Mouse (Mus musculus) heart, adult 2 months (tissue): Measurements from ENCODE around the gene Mutyh. TPM values are rescaled to one million over a fixed set of nuclear protein-coding genes. Genes with fewer than 3 reads are reported as not detected.

Source experiments
- DNase-seq, 2 experiments: peaks; one replicate each; pipeline ENCODE4 v3.0.0; 2021
- H3K27ac ChIP-seq: fragments of 200-600 bp; 2 replicates; pipeline ENCODE4 v1.8.1; 2022
- H3K27me3 ChIP-seq: fragments of 200-500 bp; 2 replicates; pipeline ENCODE4 v1.6.1; 2012; ENCODE audit warnings: mild to moderate bottlenecking, low read length, inconsistent platforms, mixed read lengths; ENCODE audit not compliant: control insufficient read depth, insufficient read depth
- H3K36me3 ChIP-seq: fragments of 200-500 bp; 2 replicates; pipeline ENCODE4 v1.6.1; 2012; ENCODE audit warnings: low read length, inconsistent platforms; ENCODE audit not compliant: control insufficient read depth, insufficient read depth
- H3K4me1 ChIP-seq: fragments of 200-500 bp; 2 replicates; pipeline ENCODE4 v1.6.1; 2011; ENCODE audit warnings: low read length; ENCODE audit not compliant: control insufficient read depth, insufficient read depth
- H3K4me3 ChIP-seq: fragments of 200-600 bp; 2 replicates; pipeline ENCODE4 v1.8.1; 2022
- H3K79me2 ChIP-seq: fragments of 200-500 bp; replicated peaks from 2 replicates; pipeline ENCODE4 v1.6.1; 2012; ENCODE audit warnings: mild to moderate bottlenecking, inconsistent platforms, low read length, moderate library complexity, mixed read lengths; ENCODE audit not compliant: control insufficient read depth, insufficient read depth
- H3K9ac ChIP-seq: fragments of 200-500 bp; 2 replicates; pipeline ENCODE4 v1.6.1; 2012; ENCODE audit warnings: low read depth, mild to moderate bottlenecking, control low read depth, inconsistent platforms, low read length, mixed read lengths
- CTCF ChIP-seq: fragments of 200-600 bp; IDR thresholded peaks from 2 replicates; pipeline ENCODE4 v1.8.1; 2022; ENCODE audit warnings: antibody characterized with exemption, mild to moderate bottlenecking, moderate library complexity
- WGBS: fragments of 180-500 bp; shearing (Covaris S2); methylation state at CpG from one replicate; pipeline ENCODE4 v1.1.7; 2018; 5-methylcytosine and 5-hydroxymethylcytosine counted together
- intact Hi-C: fragments of 180-260 bp; cut with DNase I; formaldehyde crosslinking; loops from one replicate; pipeline ENCODE4 v1.15.1; 2025
- polyA plus RNA-seq: library from polyadenylated mRNA; depleted of rRNA; stranded (reverse); fragments of >200 nt; gene quantifications from 2 replicates; pipeline ENCODE4 v1.2.3, GENCODE M21; 2012; rRNA removed
- total RNA-seq, 2 experiments: library from RNA; stranded (reverse); gene quantifications; 2 replicates each; pipeline ENCODE4 v1.2.3; 2021

Gene Mutyh
- total and polyA plus RNA-seq, 3 experiments, result 1.2 to 3.7 (median 1.5) TPM

DNA sequence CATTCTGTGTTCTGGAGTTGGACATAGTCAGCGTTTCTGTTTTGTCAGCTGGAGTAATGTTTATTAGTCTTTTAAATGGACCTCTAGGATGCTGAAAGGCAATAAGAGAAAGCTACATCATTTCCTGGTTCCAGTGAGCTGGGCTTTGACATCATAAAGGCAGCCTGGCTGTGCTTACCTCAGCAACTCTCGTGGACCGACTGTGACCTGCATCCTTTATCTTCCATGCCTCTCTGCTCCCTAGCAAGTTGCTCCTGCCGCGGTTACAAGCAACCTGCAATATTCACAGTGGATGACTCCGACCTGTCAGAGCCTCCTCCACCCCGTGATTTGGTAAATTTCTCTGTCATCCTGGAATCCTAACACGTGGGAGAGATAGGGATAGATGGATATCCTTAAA, 54.5 kb downstream of the Mutyh start:
- H3K36me3 ChIP-seq, result no peaks in the 10 kb centered on the region
- H3K9ac ChIP-seq, result no peak overlapping the region
- H3K4me1 ChIP-seq, result no peaks in the 10 kb centered on the region
- no peak overlapping the region for H3K4me3 ChIP-seq
- no peak for DNase-seq
- 46% methylated on average over 8 of the region's 8 CpGs for WGBS
- intact Hi-C loops, result no loop called here
- no peak overlapping the region for H3K27ac ChIP-seq
- no peak for TF ChIP-seq CTCF
- no peaks in the 10 kb centered on the region for H3K79me2 ChIP-seq
- H3K27me3 ChIP-seq, result no peaks in the 10 kb centered on the region

Other genes starting within 250 kb of the Mutyh start
- gene Ccdc17, start 211.1 kb upstream of the Mutyh start, total RNA-seq, result 1 to 10 TPM; 2.9 to 3.4 TPM
- 4.5 and 8.1 TPM in 2 replicates for gene Ccdc17, start 211.1 kb upstream of the Mutyh start, polyA plus RNA-seq
- gene Nasp, start 179.8 kb upstream of the Mutyh start, total RNA-seq, result 10 to 100 TPM; 16.9 to 18.3 TPM
- gene Nasp, start 179.8 kb upstream of the Mutyh start, polyA plus RNA-seq, result 3.0 and 7.1 TPM in 2 replicates
- gene Akr1a1, start 156.0 kb upstream of the Mutyh start, total RNA-seq, result 100 to 1,000 TPM; 281 to 289 TPM
- gene Akr1a1, start 156.0 kb upstream of the Mutyh start, polyA plus RNA-seq, result 247 and 371 TPM in 2 replicates
- gene Prdx1, start 122.2 kb upstream of the Mutyh start, total RNA-seq, result 100 to 1,000 TPM; 447 to 516 TPM
- 168 and 392 TPM in 2 replicates for gene Prdx1, start 122.2 kb upstream of the Mutyh start, polyA plus RNA-seq
- gene Mmachc, start 99.3 kb upstream of the Mutyh start, total RNA-seq, result 10 to 100 TPM; 55.6 to 66.3 TPM
- gene Mmachc, start 99.3 kb upstream of the Mutyh start, polyA plus RNA-seq, result 66.8 and 95.1 TPM in 2 replicates
- gene Ccdc163, start 99.2 kb upstream of the Mutyh start, total RNA-seq, result 1 to 10 TPM; 4.3 to 5.5 TPM
- 17.2 and 30.9 TPM in 2 replicates for gene Ccdc163, start 99.2 kb upstream of the Mutyh start, polyA plus RNA-seq
- 1 to 10 TPM; 1.6 to 2.3 TPM for gene Tesk2, start 86.8 kb upstream of the Mutyh start, total RNA-seq
- 1.5 and 3.0 TPM in 2 replicates for gene Tesk2, start 86.8 kb upstream of the Mutyh start, polyA plus RNA-seq
- 1 to 10 TPM; 5.7 to 8.6 TPM for gene Toe1, start 83 bp upstream of the Mutyh start, total RNA-seq
- 12.3 and 15.3 TPM in 2 replicates for gene Toe1, start 83 bp upstream of the Mutyh start, polyA plus RNA-seq
- gene Hpdl, start 14.0 kb downstream of the Mutyh start, total RNA-seq, result 1 to 10 TPM; 3.9 to 4.8 TPM
- gene Hpdl, start 14.0 kb downstream of the Mutyh start, polyA plus RNA-seq, result 4.0 and 4.3 TPM in 2 replicates
- gene Zswim5, start 69.7 kb downstream of the Mutyh start, total RNA-seq, result 1 to 10 TPM; 1.0 TPM
- gene Zswim5, start 69.7 kb downstream of the Mutyh start, polyA plus RNA-seq, result 0.86 and 1.4 TPM in 2 replicates
- gene Urod, start 186.7 kb downstream of the Mutyh start, total RNA-seq, result 10 to 100 TPM; 86.7 to 91.9 TPM
- gene Urod, start 186.7 kb downstream of the Mutyh start, polyA plus RNA-seq, result 77.1 and 117 TPM in 2 replicates
- 10 to 100 TPM; 14.0 to 20.6 TPM for gene Hectd3, start 187.6 kb downstream of the Mutyh start, total RNA-seq
- 28.4 and 31.0 TPM in 2 replicates for gene Hectd3, start 187.6 kb downstream of the Mutyh start, polyA plus RNA-seq
- 10 to 100 TPM; 12.0 to 14.6 TPM for gene Eif2b3, start 211.7 kb downstream of the Mutyh start, total RNA-seq
- 7.9 and 11.6 TPM in 2 replicates for gene Eif2b3, start 211.7 kb downstream of the Mutyh start, polyA plus RNA-seq